ENCODE assay signal across 8 mouse cellular contexts in genomic region chr5:34326249-34326691, GRCm38 (mm10). TPM values are rescaled to one million over a fixed set of nuclear protein-coding genes. Genes with fewer than 3 reads are reported as not detected.
A peak's percentile ranks its signal among the peaks of the same experiment; 100 is the strongest.
DNase-seq lines count a peak whose midpoint lies in the region; ATAC-seq and TF ChIP-seq lines count a peak whose summit lies in the region.

No protein-coding gene starts in this region.

- TF ChIP-seq CTCF in stomach, postnatal 0 days (IDR thresholded peaks at IDR 0.05; ENCODE audit: low read depth), result no peak

- TF ChIP-seq EP300 in stomach, postnatal 0 days (optimal IDR thresholded peaks at IDR 0.05), result no peak

- H3K27ac ChIP-seq in stomach, postnatal 0 days (replicated peaks), result no peak overlapping the region

- no peaks in the 10 kb centered on the region for H3K27me3 ChIP-seq in stomach, postnatal 0 days (ENCODE audit: control insufficient read depth, insufficient read depth, low read length)

- H3K4me1 ChIP-seq in stomach, postnatal 0 days (replicated peaks; ENCODE audit: control insufficient read depth, insufficient read depth), result no peaks in the 10 kb centered on the region

- H3K36me3 ChIP-seq in stomach, postnatal 0 days (ENCODE audit: control insufficient read depth, insufficient read depth, low read length), result no peaks in the 10 kb centered on the region

- peak; percentile 28; the same call in 1 of the 2 replicates for ATAC-seq in stomach, postnatal 0 days (ENCODE audit: low FRiP score, low TSS enrichment)

- no peak overlapping the region for H3K4me2 ChIP-seq in stomach, postnatal 0 days (replicated peaks; ENCODE audit: low read depth)

- no peak overlapping the region for H3K4me3 ChIP-seq in stomach, postnatal 0 days (ENCODE audit: low read depth, low read length)

- no peaks in the 10 kb centered on the region for H3K9me3 ChIP-seq in stomach, postnatal 0 days (ENCODE audit: control insufficient read depth, low read length)

- 43% methylated on average over 4 of the region's 4 CpGs for WGBS in stomach, postnatal 0 days

- no peak overlapping the region for H3K9ac ChIP-seq in stomach, postnatal 0 days (ENCODE audit: low read length)

- DNase-seq in cerebellum, adult 11-12 months, result peak; percentile 22
- DNase-seq in cerebellum, adult 11 months, result no peak
- peak; percentile 60 for DNase-seq in 3134 (ENCODE audit: extremely low read depth, insufficient read length, low spot score)
- DNase-seq in fat pad, adult 2 months (ENCODE audit: extremely low read depth, low read depth, low spot score), result peak; percentile 43
- peak; percentile 33 to 55 for DNase-seq in lung, adult 18-20 months
- DNase-seq in stomach, postnatal 0 days (ENCODE audit: low spot score), result no peak
- no peak for DNase-seq in spleen, postnatal 36 days (ENCODE audit: low spot score in 2 of 2)
- no peak for DNase-seq in layer of hippocampus, adult 11-12 months (ENCODE audit: low spot score)

RNA-seq across cellular contexts. Expression of gene Rnf4, which starts 9.8 kb away (rescaled TPM):
- polyA plus RNA-seq in stomach, postnatal 0 days (2015; fragmentation: Nextera tagmentation; extraction: Ambion mirVana), result 85.2 and 85.7 TPM in 2 replicates

RNA-seq across cellular contexts. Expression of gene Cfap99, which starts 37.9 kb away (rescaled TPM):
- 0.04 TPM in 1 of 2 replicates, not detected in the other for polyA plus RNA-seq in stomach, postnatal 0 days (2015; fragmentation: Nextera tagmentation; extraction: Ambion mirVana)

RNA-seq across cellular contexts. Expression of gene Zfyve28, which starts 38.0 kb away (rescaled TPM):
- 0.27 and 0.29 TPM in 2 replicates for polyA plus RNA-seq in stomach, postnatal 0 days (2015; fragmentation: Nextera tagmentation; extraction: Ambion mirVana)

RNA-seq across cellular contexts. Expression of gene Fam193a, which starts 43.5 kb away (rescaled TPM):
- 3.2 and 3.5 TPM in 2 replicates for polyA plus RNA-seq in stomach, postnatal 0 days (2015; fragmentation: Nextera tagmentation; extraction: Ambion mirVana)

Comparison
In these comparisons a context has a peak if more than half of its experiments do, and no peak if none do; other contexts are left out.
1. DNase-seq: peak in cerebellum, adult 11-12 months (single experiment), 3134 (single experiment), fat pad, adult 2 months (single experiment) and lung, adult 18-20 months (2 of 2); none in cerebellum, adult 11 months (single experiment), stomach, postnatal 0 days (single experiment), spleen, postnatal 36 days (0 of 2) and layer of hippocampus, adult 11-12 months (single experiment).